Mouse (Mus musculus) lung, embryonic 16.5 days (tissue): ENCODE results near the gene Cnot11. TPM values are rescaled to one million over a fixed set of nuclear protein-coding genes. Genes with fewer than 3 reads are reported as not detected.

Source experiments
- ATAC-seq: fragments of 200-750 bp; cut with Nextera tagmentation; 2 replicates; pipeline ENCODE4 v1.8.0; 2017; ENCODE audit warnings: low read depth, mild to moderate bottlenecking, moderate library complexity
- H3K27ac ChIP-seq: fragments of 300-500 bp; sonication (generic); 2 replicates; pipeline ENCODE4 v1.5.1; 2014; ENCODE audit warnings: mild to moderate bottlenecking, control low read depth, low read length
- H3K27me3 ChIP-seq: fragments of 300-500 bp; sonication (generic); 2 replicates; pipeline ENCODE4 v1.6.1; 2014; ENCODE audit warnings: low read depth, low read length, mixed read lengths; ENCODE audit not compliant: control insufficient read depth, insufficient read depth
- H3K36me3 ChIP-seq: fragments of 300-500 bp; sonication (generic); 2 replicates; pipeline ENCODE4 v1.6.1; 2014; ENCODE audit warnings: low read length; ENCODE audit not compliant: control insufficient read depth, insufficient read depth
- H3K4me1 ChIP-seq: fragments of 300-500 bp; sonication (generic); replicated peaks from 2 replicates; pipeline ENCODE4 v1.6.1; 2014; ENCODE audit warnings: low read length, mixed read lengths; ENCODE audit not compliant: control insufficient read depth, insufficient read depth
- H3K4me2 ChIP-seq: fragments of 300-500 bp; sonication (generic); 2 replicates; pipeline ENCODE4 v1.6.1; 2014; ENCODE audit warnings: low read depth, low read length, control low read depth
- H3K4me3 ChIP-seq: fragments of 300-500 bp; sonication (generic); 2 replicates; pipeline ENCODE4 v1.5.1; 2014; ENCODE audit warnings: mild to moderate bottlenecking, low read length, control low read depth
- H3K9ac ChIP-seq: fragments of 300-500 bp; sonication (generic); 2 replicates; pipeline ENCODE4 v1.6.1; 2014; ENCODE audit warnings: low read length, control low read depth
- H3K9me3 ChIP-seq: fragments of 300-500 bp; sonication (generic); 2 replicates; pipeline ENCODE4 v1.6.1; 2016; ENCODE audit warnings: low read length; ENCODE audit not compliant: control insufficient read depth
- WGBS: fragments of 180-500 bp; shearing (Covaris S2); extraction: QIAGEN DNeasy Blood & Tissue Kit; methylation state at CpG from one replicate; pipeline ENCODE4 v1.1.7; 2014; 5-methylcytosine and 5-hydroxymethylcytosine counted together
- polyA plus RNA-seq: library from polyadenylated mRNA; unstranded; fragments of >200 nt; fragmentation: Nextera tagmentation; extraction: Ambion mirVana; gene quantifications from 2 replicates; pipeline ENCODE4 v1.2.1, GENCODE M21; 2015

The Cnot11 gene
- polyA plus RNA-seq, 1 experiment from 2014 or later: 11.7 TPM

GRCm38 (mm10) chr1:39545589-39545988 is 10.8 kb downstream of the Cnot11 start:
- Histone ChIP-seq H3K27ac (no peak overlapping the region), H3K4me2 (no peak overlapping the region), H3K9ac (no peak overlapping the region), H3K4me1 (peaks cover 7% of the 10 kb centered on the region; the same call in 1 of the 2 replicates), H3K9me3 (peaks cover under 1% of the 10 kb centered on the region; the same call in 1 of the 2 replicates), H3K4me3 (no peak overlapping the region), H3K27me3 (no peaks in the 10 kb centered on the region), H3K36me3 (peaks cover 44% of the 10 kb centered on the region)
- peak; percentile 4; the same call in 1 of the 2 replicates for ATAC-seq
- WGBS: 72% methylated on average over 7 of the region's 7 CpGs

- 83% methylated on average over 6 of the region's 6 CpGs for WGBS
- Histone ChIP-seq H3K4me1 (peaks cover 7% of the 10 kb centered on the region; the same call in 1 of the 2 replicates), H3K27me3 (no peaks in the 10 kb centered on the region), H3K9ac (no peak overlapping the region), H3K4me3 (no peak overlapping the region), H3K9me3 (no peaks in the 10 kb centered on the region), H3K36me3 (peaks cover 43% of the 10 kb centered on the region), H3K27ac (no peak overlapping the region), H3K4me2 (no peak overlapping the region)
- peak; percentile 54; the same call in 1 of the 2 replicates for ATAC-seq
These were observed 11.5 kb downstream of the Cnot11 start for GRCm38 (mm10) chr1:39546160-39546866.

- 47% methylated on average over 2 of the region's 2 CpGs for WGBS
- ATAC-seq: no peak
- no peak overlapping the region for H3K9ac ChIP-seq
These were observed 12.4 kb downstream of the Cnot11 start for GRCm38 (mm10) chr1:39547238-39547637.

GRCm38 (mm10) chr1:39549831-39550230 is 15.0 kb downstream of the Cnot11 start:
- WGBS: 46% methylated on average over 2 of the region's 2 CpGs
- ATAC-seq: peak; percentile 28; the same call in 1 of the 2 replicates
- H3K4me1 ChIP-seq: peaks cover 7% of the 10 kb centered on the region; the same call in 1 of the 2 replicates
- no peaks in the 10 kb centered on the region for H3K27me3 ChIP-seq
- H3K27ac ChIP-seq: no peak overlapping the region
- H3K9ac ChIP-seq: no peak overlapping the region
- no peak overlapping the region for H3K4me2 ChIP-seq
- H3K36me3 ChIP-seq: peaks cover 39% of the 10 kb centered on the region
- no peaks in the 10 kb centered on the region for H3K9me3 ChIP-seq
- H3K4me3 ChIP-seq: no peak overlapping the region

More at GRCm38 (mm10) chr1:39547238-39547637, 12.4 kb downstream of the Cnot11 start:
- Histone ChIP-seq H3K27ac (no peak overlapping the region), H3K36me3 (peaks cover 39% of the 10 kb centered on the region), H3K9me3 (no peaks in the 10 kb centered on the region), H3K4me3 (no peak overlapping the region), H3K4me1 (peaks cover 7% of the 10 kb centered on the region; the same call in 1 of the 2 replicates), H3K4me2 (no peak overlapping the region), H3K27me3 (no peaks in the 10 kb centered on the region)

GRCm38 (mm10) chr1:39555556-39556415 is 21.0 kb downstream of the Cnot11 start:
- Histone ChIP-seq H3K27me3 (no peaks in the 10 kb centered on the region), H3K4me2 (no peak overlapping the region), H3K4me1 (no peaks in the 10 kb centered on the region), H3K9me3 (no peaks in the 10 kb centered on the region), H3K4me3 (no peak overlapping the region), H3K36me3 (peaks cover 19% of the 10 kb centered on the region), H3K27ac (no peak overlapping the region), H3K9ac (no peak overlapping the region)
- 71% methylated on average over 9 of the region's 9 CpGs for WGBS
- no peak for ATAC-seq

- no peak overlapping the region for H3K27ac ChIP-seq
- WGBS: 91% methylated on average over 2 of the region's 2 CpGs
- peaks cover 11% of the 10 kb centered on the region for H3K36me3 ChIP-seq
- H3K4me3 ChIP-seq: no peak overlapping the region
- no peaks in the 10 kb centered on the region for H3K9me3 ChIP-seq
- H3K4me1 ChIP-seq: no peaks in the 10 kb centered on the region
- H3K9ac ChIP-seq: no peak overlapping the region
- no peak overlapping the region for H3K4me2 ChIP-seq
- no peaks in the 10 kb centered on the region for H3K27me3 ChIP-seq
- no peak for ATAC-seq
These were observed 24.2 kb downstream of the Cnot11 start for GRCm38 (mm10) chr1:39559009-39559408.

GRCm38 (mm10) chr1:39561920-39562319 is 27.1 kb downstream of the Cnot11 start:
- Histone ChIP-seq H3K9ac (no peak overlapping the region), H3K4me3 (no peak overlapping the region), H3K4me2 (no peak overlapping the region), H3K4me1 (no peaks in the 10 kb centered on the region), H3K27me3 (no peaks in the 10 kb centered on the region), H3K9me3 (no peaks in the 10 kb centered on the region), H3K27ac (no peak overlapping the region), H3K36me3 (peaks cover 4% of the 10 kb centered on the region; the same call in 1 of the 2 replicates)
- no peak for ATAC-seq
- 55% methylated on average over 1 of the region's 1 CpGs for WGBS

GRCm38 (mm10) chr1:39563161-39563560 is 28.4 kb downstream of the Cnot11 start:
- no peak for ATAC-seq
- WGBS: 66% methylated on average over 7 of the region's 7 CpGs
- H3K36me3 ChIP-seq: peaks cover 4% of the 10 kb centered on the region; the same call in 1 of the 2 replicates

GRCm38 (mm10) chr1:39564603-39565002 is 29.8 kb downstream of the Cnot11 start:
- Histone ChIP-seq H3K27ac (no peak overlapping the region), H3K27me3 (no peaks in the 10 kb centered on the region)
- 49% methylated on average over 3 of the region's 3 CpGs for WGBS

More at GRCm38 (mm10) chr1:39563161-39563560, 28.4 kb downstream of the Cnot11 start:
- Histone ChIP-seq H3K4me3 (no peak overlapping the region), H3K27me3 (no peaks in the 10 kb centered on the region), H3K4me2 (no peak overlapping the region), H3K9ac (no peak overlapping the region), H3K9me3 (no peaks in the 10 kb centered on the region), H3K27ac (no peak overlapping the region), H3K4me1 (no peaks in the 10 kb centered on the region)

More at GRCm38 (mm10) chr1:39564603-39565002, 29.8 kb downstream of the Cnot11 start:
- ATAC-seq: no peak
- Histone ChIP-seq H3K36me3 (peaks cover 4% of the 10 kb centered on the region; the same call in 1 of the 2 replicates), H3K9me3 (no peaks in the 10 kb centered on the region), H3K9ac (no peak overlapping the region), H3K4me3 (no peak overlapping the region), H3K4me2 (no peak overlapping the region), H3K4me1 (no peaks in the 10 kb centered on the region)
